Mouse (Mus musculus) E14TG2a.4 (cell line): ENCODE measurements around the gene Cdk18.

Experiments used
- CTCF ChIP-seq: conservative IDR thresholded peaks from 2 replicates; pipeline ENCODE4 v1.5.1; 2014; ENCODE audit warnings: low read length
- NANOG ChIP-seq: IDR thresholded peaks from 2 replicates; pipeline ENCODE4 v1.6.1; 2014; ENCODE audit warnings: borderline replicate concordance, low read length, mixed read lengths

DNA sequence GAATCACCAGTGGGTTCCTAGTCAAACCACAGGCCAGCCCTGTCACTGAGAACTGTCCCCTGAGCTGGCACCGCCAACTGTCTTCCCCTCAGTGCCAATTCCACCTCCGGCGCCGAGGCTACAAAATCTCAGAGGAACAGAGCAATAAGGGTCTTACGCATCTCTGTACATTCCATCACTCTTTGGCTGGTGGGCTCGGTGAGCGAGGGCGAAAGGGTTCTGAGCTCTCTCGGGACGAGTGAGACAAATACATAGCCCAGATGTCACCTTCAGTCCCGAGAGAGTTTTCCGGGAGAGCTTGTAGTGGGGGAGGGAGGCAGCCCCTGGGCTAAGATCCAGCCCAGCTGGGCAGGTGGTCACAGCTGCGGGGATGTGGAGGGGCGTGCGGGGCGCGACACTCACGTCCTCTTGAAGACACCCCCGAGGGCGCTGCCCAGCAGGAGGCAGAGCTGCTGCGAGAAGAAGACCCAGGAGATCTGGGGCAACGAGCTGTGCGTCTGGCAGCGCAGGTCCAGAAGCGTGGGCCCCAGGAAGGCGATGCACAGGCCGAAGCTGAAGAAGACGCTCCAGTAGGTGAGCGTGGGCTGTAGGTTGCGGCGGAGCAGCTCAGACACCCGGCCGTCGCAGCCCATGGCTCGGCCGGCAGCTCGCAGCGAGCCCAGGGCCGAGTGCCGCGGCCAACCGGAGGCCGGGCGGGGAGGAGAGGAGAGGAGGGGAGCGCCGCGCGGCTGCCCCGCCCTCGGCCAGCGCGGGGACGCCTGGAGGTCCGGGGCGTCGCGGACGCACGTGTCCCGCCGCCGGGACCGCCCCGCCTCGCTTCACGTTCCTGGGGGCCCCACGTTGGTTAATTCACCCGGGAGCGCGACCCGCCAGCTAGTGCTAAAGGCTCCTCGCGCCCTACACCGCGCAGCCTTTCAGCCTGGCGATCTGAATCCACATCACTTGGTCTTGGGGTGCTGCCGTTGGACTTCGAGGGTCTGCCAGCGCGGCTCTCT is 71.9 kb downstream of the Cdk18 start, which contains the start of gene Mfsd4a:
- TF ChIP-seq CTCF, result no peak
- no peak for TF ChIP-seq NANOG
